Mouse (Mus musculus) cerebellum, adult 2 months (tissue): ENCODE results near the gene Klhl22.

ENCODE experiments used
- CTCF ChIP-seq: fragments of 200-500 bp; IDR thresholded peaks from 2 replicates; pipeline ENCODE4 v1.5.1; 2011; ENCODE audit warnings: low read depth, mild to moderate bottlenecking, control low read depth, low read length, moderate library complexity, borderline replicate concordance; ENCODE audit not compliant: insufficient read depth
- POLR2A ChIP-seq: fragments of 200-500 bp; IDR thresholded peaks from 2 replicates; pipeline ENCODE4 v1.6.1; 2011; ENCODE audit warnings: low read length, control low read depth, borderline replicate concordance; ENCODE audit not compliant: insufficient read depth

GRCm38 (mm10) chr16:17816528-17816927 lies 57.1 kb downstream of the Klhl22 start:
- no peak for TF ChIP-seq CTCF
- no peak for TF ChIP-seq POLR2A
